Mouse (Mus musculus) CD4-positive naive resting alpha-beta T cell, adult 76 days (primary cell): ENCODE data around the gene Ifrd2. TPM values are rescaled to one million over a fixed set of nuclear protein-coding genes. Genes with fewer than 3 reads are reported as not detected.

Experiments used
- total RNA-seq: library from RNA; stranded (reverse); gene quantifications from one replicate; pipeline ENCODE4 v1.2.4, GENCODE M21; 2023

Gene Ifrd2
- 19.8 TPM for total RNA-seq

DNA sequence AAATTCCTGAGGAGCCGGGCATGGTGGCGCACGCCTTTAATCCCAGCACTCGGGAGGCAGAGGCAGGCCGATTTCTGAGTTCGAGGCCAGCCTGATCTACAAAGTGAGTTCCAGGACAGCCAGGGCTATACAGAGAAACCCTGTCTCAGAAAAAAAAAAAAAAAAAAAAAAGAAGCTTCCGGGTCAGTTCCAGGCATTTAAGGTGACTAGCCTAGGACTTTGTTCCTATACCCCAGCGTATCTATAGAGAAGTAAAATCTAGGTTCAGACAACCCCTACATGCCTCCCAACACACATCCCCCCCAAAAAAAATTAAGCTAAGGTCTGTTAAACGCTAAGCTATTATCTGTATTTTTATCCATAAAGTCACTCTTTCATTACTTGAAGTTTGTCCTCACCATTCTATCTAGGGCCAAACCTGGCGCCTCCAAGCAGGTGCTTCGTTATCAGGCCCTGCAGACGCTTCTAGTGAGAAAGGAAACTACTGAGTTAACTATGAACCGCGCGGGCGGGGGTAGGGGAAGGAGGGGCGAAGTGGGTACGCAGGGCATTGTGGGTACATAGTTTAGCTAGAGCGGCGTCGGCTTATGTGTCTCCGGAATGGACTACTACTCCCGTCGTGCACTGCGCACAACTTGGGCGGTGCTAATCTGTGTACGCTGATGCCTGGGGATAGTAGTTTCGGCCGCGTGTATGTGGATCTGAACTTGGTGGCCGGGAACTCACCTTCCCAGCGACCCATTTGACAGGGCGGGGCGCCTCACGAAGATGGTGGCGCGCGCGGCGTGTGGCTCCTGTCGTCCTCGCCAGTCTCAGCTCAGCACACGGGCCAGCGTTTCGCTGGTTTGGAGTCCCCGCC is at the start of gene Ifrd2:
Gene Ifrd2 (plus strand): TSS at position 669 of the 859 bp plus-strand sequence.

DNA sequence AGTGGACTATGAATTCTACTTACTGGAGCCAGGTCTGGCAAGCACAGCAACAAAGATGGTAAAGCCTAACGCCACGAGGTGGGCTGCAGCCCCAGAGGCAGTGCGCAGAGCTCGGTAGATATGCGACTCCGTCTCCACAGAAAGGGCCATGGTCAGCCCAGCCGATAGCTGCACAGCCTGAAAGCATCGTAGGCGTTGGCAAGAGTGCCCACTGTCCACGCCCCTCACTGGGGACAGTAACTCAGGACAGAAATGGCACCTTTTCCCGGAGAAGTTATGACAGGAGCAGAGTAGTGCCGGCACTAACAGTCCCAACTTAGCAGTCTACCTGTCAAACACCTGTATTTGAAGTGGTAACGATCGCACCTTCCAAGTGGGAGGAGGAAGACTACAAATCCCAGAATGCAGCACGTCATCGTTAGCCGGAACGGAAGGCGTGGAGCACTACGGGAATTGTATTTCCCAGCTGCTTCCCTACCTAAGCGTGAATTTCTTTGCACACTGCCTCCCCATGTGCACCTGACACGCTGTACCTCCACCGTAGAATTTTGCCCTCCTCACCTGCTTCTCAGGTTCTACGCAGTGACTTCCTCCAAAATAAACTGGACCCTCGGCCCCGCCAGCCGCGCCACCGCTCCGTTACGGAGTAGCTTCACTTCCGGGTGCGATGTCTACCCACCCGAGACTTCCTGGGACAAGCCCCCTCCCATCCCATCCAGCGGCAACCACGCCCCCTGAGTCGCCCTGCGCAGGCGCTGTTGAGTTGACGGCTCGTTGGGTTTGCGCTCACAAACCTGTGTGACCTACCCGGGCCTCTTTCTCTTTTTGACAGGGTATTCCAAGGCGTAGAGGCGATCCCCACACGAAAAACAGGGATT is 45.7 kb upstream of the Ifrd2 start, which contains the start of the genes Cyb561d2 and Nprl2:
Gene Cyb561d2 (minus strand): TSS at position 720 of the 878 bp plus-strand sequence.
Gene Nprl2 (plus strand): TSS at position 753 of the 878 bp plus-strand sequence.

DNA sequence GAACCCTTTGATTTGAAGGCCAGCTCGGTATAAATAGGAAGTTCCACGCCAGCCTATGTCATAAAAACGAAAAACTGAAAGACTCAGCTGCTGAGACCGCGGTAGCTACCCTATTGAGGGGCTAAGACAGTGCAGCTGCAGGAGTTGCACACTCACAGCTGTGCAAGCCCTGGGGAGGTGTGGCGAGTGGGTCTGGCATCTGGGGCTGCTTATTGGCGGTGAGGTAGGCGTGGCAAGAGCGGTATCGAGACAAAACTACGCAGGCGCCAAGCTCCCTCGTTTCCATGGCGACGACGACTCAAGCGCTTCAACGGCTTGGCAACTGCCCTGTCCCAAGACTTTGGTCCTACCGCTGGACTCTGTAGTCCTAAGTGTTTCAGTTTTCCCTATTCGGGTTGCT is 40.4 kb upstream of the Ifrd2 start, which contains the start of gene Zmynd10:
Gene Zmynd10 (plus strand): TSS at position 273 of the 400 bp plus-strand sequence.

DNA sequence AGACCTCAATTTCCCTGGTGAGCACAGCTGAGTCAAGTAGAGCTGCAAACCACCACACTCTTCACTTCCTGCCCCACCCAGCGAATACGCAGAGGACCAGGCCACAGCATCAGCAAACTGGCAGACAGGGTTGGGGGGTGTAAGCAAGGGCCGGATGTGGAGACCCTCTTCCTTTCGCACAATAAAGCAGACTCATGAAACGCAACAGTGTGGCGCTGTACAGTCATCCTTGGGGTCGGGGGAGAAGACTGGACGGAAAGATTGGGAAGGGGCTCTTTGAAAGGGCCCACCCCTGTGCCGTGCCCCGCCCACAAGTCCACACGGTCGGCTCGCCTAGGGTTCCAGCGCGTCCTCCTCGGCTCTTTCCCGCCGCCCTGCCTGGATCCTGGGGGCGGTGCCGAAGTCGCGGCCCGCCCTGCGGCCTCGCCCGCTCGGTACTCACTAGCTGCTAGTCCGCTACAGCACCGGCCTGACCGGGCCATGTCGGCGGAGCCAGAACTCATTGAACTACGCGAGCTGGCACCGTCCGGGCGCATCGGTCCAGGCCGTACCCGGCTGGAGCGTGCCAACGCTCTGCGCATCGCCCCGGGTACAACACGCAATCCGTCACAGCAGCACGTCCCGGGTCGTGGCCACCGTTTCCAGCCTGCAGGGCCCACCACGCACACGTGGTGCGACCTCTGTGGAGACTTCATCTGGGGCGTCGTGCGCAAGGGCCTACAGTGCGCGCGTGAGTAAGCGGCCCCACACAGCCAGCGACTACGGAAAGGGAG is 36.1 kb upstream of the Ifrd2 start, which contains the start of gene Rassf1:
Gene Rassf1 (plus strand): TSS at position 439 of the 773 bp plus-strand sequence.

DNA sequence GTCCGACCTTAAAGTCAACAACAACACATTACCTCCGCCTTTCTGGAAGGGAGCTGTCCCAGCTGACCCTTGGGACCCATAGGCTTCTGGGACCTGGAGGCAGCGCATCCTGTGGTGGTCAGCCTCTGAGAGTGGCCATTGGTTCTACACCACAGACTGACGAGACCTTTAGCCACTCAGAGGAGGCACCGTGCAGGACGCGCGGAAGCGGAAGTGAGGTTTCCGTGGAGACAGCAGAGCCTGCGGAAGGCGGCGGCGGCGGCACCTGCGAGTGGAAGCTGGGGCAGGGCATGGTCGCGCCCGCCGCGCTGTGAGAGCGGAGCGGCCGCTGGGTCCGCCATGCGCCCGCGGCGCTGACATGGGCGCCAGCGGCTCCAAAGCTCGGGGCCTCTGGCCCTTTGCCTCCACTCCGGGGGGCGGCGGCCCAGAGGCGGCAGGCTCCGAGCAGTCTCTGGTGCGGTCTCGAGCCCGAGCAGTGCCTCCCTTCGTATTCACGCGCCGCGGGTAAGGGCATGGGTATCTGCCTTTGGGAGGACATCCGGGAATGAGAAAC is 24.3 kb upstream of the Ifrd2 start, which contains the start of gene Tusc2:
Gene Tusc2 (plus strand): TSS at position 227 of the 553 bp plus-strand sequence.

DNA sequence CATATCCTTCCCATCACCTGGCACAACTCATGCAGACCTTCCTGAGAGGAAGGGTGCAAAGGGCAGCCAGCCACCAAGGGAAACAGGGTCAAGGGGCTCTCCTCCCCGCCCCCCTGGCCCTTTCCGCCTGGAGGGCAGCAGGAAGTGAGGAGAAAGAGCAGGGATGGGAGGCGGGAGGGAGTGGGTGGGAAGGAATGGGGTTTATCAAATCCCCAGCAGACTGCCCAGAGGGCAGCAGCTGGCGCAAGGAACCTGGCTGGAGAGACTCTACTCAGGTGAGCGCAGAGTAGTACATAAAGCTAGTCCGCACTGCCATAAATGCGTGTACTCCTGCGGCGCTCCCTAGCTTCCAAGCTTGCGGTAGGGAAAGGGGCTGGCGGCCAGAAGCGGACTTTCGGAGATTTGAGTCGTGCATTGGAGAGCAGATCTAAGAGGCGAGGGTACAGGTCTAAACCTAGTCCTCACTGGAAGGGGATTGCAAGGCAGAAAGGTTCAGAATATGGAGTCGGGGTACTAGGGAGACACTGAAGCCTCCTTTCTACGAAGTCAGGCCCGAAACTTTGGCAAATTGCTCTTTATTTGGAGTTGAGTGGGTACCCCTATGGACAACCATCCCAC is 19.6 kb upstream of the Ifrd2 start, which contains the start of gene Hyal2:
Gene Hyal2 (plus strand): TSS at position 244 of the 618 bp plus-strand sequence.

DNA sequence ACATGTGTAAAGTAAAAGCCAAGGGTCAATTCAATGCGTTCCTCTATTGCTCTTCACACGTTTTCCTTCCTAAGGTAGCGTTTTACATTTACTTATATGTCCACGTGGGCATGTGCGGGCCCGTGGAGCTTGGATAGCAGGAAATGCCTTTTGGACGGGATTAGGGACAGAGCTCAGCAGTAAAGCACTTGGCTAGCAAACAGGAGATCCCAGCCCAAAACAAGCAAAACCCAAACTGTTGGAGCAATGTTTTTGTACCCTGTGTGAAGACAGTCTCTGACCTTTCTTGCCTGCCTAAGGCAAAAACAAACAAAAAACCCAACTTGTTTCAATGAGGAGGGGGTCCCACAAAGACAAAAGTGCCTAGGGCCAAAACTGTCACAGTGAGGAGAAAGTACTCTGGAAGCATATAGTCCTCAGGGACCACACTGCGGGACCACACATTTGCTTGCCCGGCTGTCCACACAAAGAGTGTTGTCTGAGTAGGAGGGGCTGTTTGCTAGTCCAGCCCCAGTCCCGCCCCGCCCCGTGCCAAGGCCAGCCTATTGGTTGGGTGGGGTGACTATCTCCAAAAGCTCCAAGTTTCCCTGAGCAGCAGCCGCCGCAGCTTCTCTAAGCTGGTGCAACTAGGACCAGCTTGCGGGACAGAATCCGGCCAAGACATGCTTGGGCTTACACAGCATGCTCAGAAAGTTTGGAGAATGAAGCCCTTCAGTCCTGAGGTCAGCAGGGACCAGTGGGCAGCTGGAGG is 10.9 kb upstream of the Ifrd2 start, which contains the start of gene Hyal1:
Gene Hyal1 (plus strand): TSS at position 571 of the 751 bp plus-strand sequence.

DNA sequence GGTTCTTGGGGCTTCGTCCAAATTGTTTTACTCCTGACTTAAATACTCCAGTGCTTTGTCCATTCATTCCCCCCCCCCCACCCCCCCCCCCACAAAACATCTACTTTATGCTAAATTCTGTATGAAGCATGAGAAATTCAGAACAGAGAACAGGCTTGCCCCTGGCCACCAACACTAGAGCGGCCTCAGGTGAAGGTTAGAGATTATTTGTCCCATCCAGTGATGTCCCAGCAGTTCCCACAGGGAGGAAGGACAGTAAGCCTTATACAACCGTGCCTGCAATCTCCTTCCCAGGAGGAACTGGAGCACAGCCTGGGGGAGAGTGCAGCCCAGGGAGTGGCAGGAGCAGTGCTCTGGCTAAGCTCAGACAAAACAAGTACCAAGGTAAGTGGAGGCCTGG is 8.9 kb upstream of the Ifrd2 start, which contains the start of gene Naa80:
Gene Naa80 (plus strand): TSS at position 301 of the 400 bp plus-strand sequence.

DNA sequence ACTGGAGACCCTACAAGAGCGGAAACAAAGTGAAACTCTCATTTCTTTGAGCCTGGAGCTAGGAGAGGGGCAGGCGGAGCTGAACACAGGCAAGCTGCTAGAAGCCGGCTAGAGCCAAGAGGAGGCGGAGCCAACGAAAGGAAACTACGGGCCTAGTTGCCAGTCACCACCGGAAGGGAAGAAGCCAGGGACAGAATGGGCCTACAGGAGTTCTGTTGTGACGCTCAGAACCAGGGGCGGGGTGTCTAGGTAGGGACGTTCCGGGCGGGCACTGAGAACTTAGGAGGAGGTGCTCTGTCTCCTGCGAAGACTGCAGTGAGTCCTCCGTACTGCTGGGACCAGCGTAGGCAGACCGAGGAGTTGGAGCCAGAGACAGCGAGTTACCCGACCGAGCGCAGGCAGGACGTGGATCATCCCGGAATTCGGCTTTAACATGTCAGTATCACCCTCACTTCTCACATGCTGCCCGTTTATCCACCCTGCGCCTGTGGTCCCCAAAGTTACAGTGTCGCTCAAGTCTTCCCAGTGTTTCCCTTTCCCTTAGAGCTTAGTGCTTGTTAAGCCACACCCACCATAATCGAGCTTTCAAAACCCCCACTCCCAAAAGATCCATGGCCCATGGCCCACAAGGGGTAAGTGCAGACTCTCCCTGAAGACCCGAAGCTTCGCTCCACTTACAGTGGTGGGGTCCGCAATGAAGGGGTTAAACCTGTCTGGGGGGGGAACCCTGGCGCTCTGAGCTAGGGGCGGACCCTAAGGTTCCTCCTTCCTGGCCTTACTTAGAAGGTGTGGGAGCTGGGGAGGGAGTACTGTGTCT is 6.7 kb upstream of the Ifrd2 start, which contains the start of gene Hyal3:
Gene Hyal3 (plus strand): TSS at position 318 of the 817 bp plus-strand sequence.

DNA sequence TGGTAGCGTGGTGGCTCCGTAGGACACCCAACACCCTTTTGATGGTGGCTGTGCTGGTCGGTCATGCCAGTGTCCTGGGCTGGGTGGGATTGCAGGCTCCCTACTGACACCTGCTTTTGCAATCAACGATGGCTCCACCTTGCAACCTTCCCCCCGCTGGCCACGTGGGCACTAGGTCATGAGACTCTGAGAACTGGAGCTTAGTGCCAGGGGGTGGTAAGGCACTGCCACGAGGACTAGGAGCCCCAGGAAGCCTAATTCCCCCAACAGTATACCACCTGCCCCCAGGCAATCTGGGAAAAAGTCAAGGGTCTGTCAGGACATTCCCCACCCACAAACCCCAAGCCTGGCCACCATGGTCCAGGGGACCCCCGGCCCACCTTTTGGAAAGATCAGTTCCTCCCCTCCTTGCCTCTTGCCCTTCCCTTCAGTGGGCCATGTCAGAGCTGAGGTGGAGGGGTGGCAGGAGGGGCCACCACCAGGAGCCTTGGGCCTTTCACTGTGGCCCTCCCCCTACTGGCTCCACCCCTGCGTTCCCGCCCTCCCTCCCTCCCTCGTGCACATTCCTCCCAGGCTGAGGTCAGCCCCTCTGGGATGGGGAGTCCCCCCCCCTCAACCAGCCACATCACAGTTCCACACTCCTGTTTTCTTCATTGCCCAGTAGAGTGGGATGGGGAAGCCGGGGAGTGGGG is 21.4 kb downstream of the Ifrd2 start, which contains the start of gene Sema3b:
Gene Sema3b (minus strand): TSS at position 489 of the 692 bp plus-strand sequence.

DNA sequence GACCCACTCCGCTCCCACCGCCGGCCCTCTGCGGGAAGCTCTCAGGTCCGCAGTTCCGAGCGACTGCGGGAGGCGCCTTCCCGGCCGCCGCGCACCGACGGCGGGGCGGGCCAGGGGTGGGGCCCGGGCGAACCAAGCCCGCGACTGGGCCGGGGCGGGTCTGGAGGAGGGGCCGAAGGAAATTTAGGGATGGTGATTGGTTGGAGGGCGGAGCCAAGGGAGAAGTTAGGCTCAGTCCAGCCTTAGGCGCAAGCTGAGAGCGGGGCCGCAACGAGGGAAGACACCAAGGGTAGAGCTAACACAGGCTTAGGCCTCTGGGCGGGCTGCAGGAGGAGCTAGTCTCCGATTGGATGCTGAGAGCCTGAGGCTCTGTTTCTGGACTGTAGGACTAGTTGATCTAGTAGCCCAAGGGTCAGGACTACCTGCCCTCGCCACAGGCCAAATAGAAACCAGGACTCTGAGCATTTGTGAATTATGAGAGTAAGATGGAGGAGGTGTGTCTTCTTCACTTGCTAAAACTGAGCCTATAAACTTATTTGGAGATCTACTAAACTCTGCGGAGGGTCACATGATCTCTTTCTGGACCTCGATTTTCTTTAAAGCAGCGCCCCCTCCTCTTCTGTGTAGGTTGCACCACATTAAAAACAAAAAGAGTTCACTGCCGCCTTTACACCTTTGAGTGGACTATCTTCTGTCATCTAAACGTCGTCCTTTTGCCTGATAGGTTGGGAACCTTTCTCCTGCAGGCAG is 48.0 kb downstream of the Ifrd2 start, which contains the start of gene Gnai2:
Gene Gnai2 (minus strand): TSS at position 89 of the 750 bp plus-strand sequence.

Other genes starting within 250 kb of the Ifrd2 start
- 7.8 TPM for gene Hemk1, start 249.3 kb upstream of the Ifrd2 start, total RNA-seq
- 0.41 TPM for gene 6430571L13Rik, start 247.0 kb upstream of the Ifrd2 start, total RNA-seq
- 0.70 TPM for gene Cacna2d2, start 188.0 kb upstream of the Ifrd2 start, total RNA-seq
- gene Tmem115, start 53.7 kb upstream of the Ifrd2 start, total RNA-seq: 24.4 TPM
- 16.0 TPM for gene Cyb561d2, start 45.4 kb upstream of the Ifrd2 start, total RNA-seq
- gene Nprl2, start 45.4 kb upstream of the Ifrd2 start, total RNA-seq: 18.9 TPM
- gene Zmynd10, start 40.3 kb upstream of the Ifrd2 start, total RNA-seq: 1.2 TPM
- 74.0 TPM for gene Rassf1, start 36.1 kb upstream of the Ifrd2 start, total RNA-seq
- gene Tusc2, start 24.4 kb upstream of the Ifrd2 start, total RNA-seq: 13.3 TPM
- gene Hyal2, start 19.7 kb upstream of the Ifrd2 start, total RNA-seq: 2.3 TPM
- 2.1 TPM for gene Hyal1, start 10.7 kb upstream of the Ifrd2 start, total RNA-seq
- 9.5 TPM for gene Naa80, start 8.8 kb upstream of the Ifrd2 start, total RNA-seq
- gene Hyal3, start 6.8 kb upstream of the Ifrd2 start, total RNA-seq: 1.3 TPM
- gene Sema3b, start 21.6 kb downstream of the Ifrd2 start, total RNA-seq: 0.15 TPM
- 430 TPM for gene Gnai2, start 47.7 kb downstream of the Ifrd2 start, total RNA-seq
- gene Slc38a3, start 81.9 kb downstream of the Ifrd2 start, total RNA-seq: not detected
- gene Gnat1, start 92.1 kb downstream of the Ifrd2 start, total RNA-seq: 2.1 TPM
- gene Sema3f, start 122.8 kb downstream of the Ifrd2 start, total RNA-seq: 1.3 TPM
- gene Rbm5, start 183.4 kb downstream of the Ifrd2 start, total RNA-seq: 249 TPM